Mouse (Mus musculus): ENCODE results near the gene Prdm2. TPM values are rescaled to one million over a fixed set of nuclear protein-coding genes. Genes with fewer than 3 reads are reported as not detected.

Gene Prdm2
- 10 to 100 TPM in 1 of 2 experiments, 1 to 10 TPM in 1; 1.5 to 11.1 TPM for polyA plus RNA-seq (2012; fragmentation: generic; extraction: Trizol)

GRCm38 (mm10) chr4:143212341-143213174 lies at the start of gene Prdm2:
Prdm2 (minus strand) TSS chr4:143212995.

Other genes with a start within 250 kb of the Prdm2 start
- 10 to 100 TPM; 24.8 to 73.1 TPM for gene Pdpn, start 86.6 kb upstream of the Prdm2 start, polyA plus RNA-seq (2012; fragmentation: generic; extraction: Trizol)
- not detected for gene Lrrc38, start 136.8 kb upstream of the Prdm2 start, polyA plus RNA-seq (2012; fragmentation: generic; extraction: Trizol)
- gene Pramel1, start 181.4 kb upstream of the Prdm2 start, polyA plus RNA-seq (2012; fragmentation: generic; extraction: Trizol): not detected
- 10 to 100 TPM in 1 of 2 experiments, 1 to 10 TPM in 1; 2.0 to 13.9 TPM for gene Pramef8, start 199.4 kb upstream of the Prdm2 start, polyA plus RNA-seq (2012; fragmentation: generic; extraction: Trizol)
- gene Oog4, start 237.3 kb upstream of the Prdm2 start, polyA plus RNA-seq (2012; fragmentation: generic; extraction: Trizol): not detected